Mouse (Mus musculus) urinary bladder, adult 2 months (tissue): ENCODE measurements around the gene Olfr814. TPM values are rescaled to one million over a fixed set of nuclear protein-coding genes. Genes with fewer than 3 reads are reported as not detected.
"Not testable (repeated sequence)": the region's sequence is repeated elsewhere in the genome, so short reads cannot be mapped to it uniquely, and the experiment has no call there.

ENCODE experiments used
- DNase-seq: peaks from one replicate; pipeline ENCODE4 v3.0.0; 2022; ENCODE audit warnings: low spot score
- polyA plus RNA-seq: library from polyadenylated mRNA; depleted of rRNA; stranded (reverse); fragments of >200 nt; gene quantifications from 2 replicates; pipeline ENCODE4 v1.2.3, GENCODE M21; 2012; rRNA removed

Olfr814 gene
- not detected in 2 replicates for polyA plus RNA-seq

DNA sequence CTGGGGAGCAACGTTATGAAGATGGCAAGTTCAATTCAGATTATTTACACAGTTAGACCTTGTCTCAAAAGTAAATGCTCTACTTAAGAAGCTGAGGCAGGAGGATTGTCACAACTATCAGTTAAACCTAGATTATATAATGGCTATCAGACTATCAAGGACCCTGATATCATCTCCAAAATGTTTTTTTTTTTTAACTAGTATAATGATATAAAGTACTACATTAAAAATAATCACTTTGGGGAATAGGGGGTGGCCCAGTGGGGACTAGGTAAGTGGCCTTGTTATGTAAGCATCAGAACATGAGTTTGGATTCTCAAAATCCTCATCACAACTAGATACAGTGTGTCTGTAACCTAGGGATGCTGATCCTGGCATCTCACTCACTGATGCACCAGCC, at the start of gene Olfr814:
Gene Olfr814, minus strand, starts transcription at position 101 of the 400 bp plus-strand sequence.
- DNase-seq = not testable (repeated sequence)

GRCm38 (mm10) chr10:129915497-129915896, 35.8 kb upstream of the Olfr814 start, which contains the start of gene Olfr816:
Gene Olfr816 (minus strand): TSS chr10:129915597.
- no peak for DNase-seq

- not testable (repeated sequence) for DNase-seq
Measured at GRCm38 (mm10) chr10:129905767-129906166, 26.1 kb upstream of the Olfr814 start, which contains the start of gene Olfr815. Gene Olfr815 (minus strand): TSS chr10:129905867.

DNA sequence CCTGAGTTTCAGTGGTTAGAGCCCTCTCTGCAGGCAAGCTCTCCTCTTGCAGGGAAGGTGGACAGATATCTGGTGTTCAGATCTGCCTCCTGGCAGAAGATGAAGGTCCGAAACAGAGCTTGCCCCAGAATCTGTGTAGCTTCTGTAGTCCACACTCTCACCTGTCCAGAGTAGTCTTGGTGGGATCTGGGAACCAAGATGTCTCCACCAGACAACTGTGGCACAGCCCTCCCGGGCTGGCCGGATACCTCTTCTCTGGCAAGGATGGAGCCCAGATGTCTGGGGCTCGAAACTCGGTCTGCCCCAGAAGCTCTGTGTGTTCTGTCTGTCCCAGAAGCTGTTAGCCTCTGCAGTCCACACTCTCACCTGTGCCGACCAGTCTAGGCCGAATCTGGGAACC, 6.3 kb upstream of the Olfr814 start:
- DNase-seq = no peak

GRCm38 (mm10) chr10:129885496-129885895, 5.8 kb upstream of the Olfr814 start:
- DNase-seq = not testable (repeated sequence)

- DNase-seq = no peak
Measured at GRCm38 (mm10) chr10:129855067-129855466, 24.6 kb downstream of the Olfr814 start, which contains the start of gene Olfr813. Gene Olfr813 (plus strand): TSS chr10:129855367.

GRCm38 (mm10) chr10:129847343-129847742, 32.3 kb downstream of the Olfr814 start:
- no peak for DNase-seq

DNA sequence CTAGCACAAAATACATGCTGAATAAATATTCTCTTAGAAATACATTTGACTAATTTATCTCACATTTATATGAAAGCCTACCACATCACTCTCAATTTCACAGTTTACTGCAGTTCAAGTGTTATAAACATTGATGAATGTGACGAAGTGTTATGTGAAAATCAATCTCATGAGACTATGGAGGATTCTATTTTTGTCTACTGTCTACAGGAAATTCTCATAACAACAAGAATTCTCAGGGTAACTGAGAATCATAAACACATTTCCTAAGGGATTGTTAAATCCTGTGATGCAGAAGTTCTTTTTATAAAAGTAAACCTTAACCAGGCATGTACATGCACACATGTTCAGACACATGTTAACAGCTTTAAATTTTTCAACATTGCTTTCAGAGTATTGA, 33.7 kb downstream of the Olfr814 start, which contains the start of gene Olfr812:
Gene Olfr812, minus strand, starts transcription at position 101 of the 400 bp plus-strand sequence.
- no peak for DNase-seq

Other genes with a start within 250 kb of the Olfr814 start
- gene Olfr799, start 242.4 kb downstream of the Olfr814 start, polyA plus RNA-seq = not detected in 2 replicates
- not detected in 2 replicates for gene Olfr800, start 222.2 kb downstream of the Olfr814 start, polyA plus RNA-seq
- not detected in 2 replicates for gene Olfr801, start 206.0 kb downstream of the Olfr814 start, polyA plus RNA-seq
- not detected in 2 replicates for gene Olfr802, start 191.7 kb downstream of the Olfr814 start, polyA plus RNA-seq
- not detected in 2 replicates for gene Olfr803, start 185.6 kb downstream of the Olfr814 start, polyA plus RNA-seq
- not detected in 2 replicates for gene Olfr804, start 176.6 kb downstream of the Olfr814 start, polyA plus RNA-seq
- gene Olfr805, start 150.5 kb downstream of the Olfr814 start, polyA plus RNA-seq = not detected in 2 replicates
- gene Olfr806, start 137.9 kb downstream of the Olfr814 start, polyA plus RNA-seq = not detected in 2 replicates
- not detected in 2 replicates for gene Olfr807, start 122.1 kb downstream of the Olfr814 start, polyA plus RNA-seq
- gene Olfr808, start 114.4 kb downstream of the Olfr814 start, polyA plus RNA-seq = not detected in 2 replicates
- gene Olfr809, start 105.2 kb downstream of the Olfr814 start, polyA plus RNA-seq = not detected in 2 replicates
- gene Olfr810, start 84.9 kb downstream of the Olfr814 start, polyA plus RNA-seq = not detected in 2 replicates
- gene Olfr811, start 75.5 kb downstream of the Olfr814 start, polyA plus RNA-seq = not detected in 2 replicates
- not detected in 2 replicates for gene Olfr812, start 33.8 kb downstream of the Olfr814 start, polyA plus RNA-seq
- gene Olfr813, start 24.5 kb downstream of the Olfr814 start, polyA plus RNA-seq = not detected in 2 replicates
- not detected in 2 replicates for gene Olfr815, start 26.0 kb upstream of the Olfr814 start, polyA plus RNA-seq
- gene Olfr816, start 35.7 kb upstream of the Olfr814 start, polyA plus RNA-seq = not detected in 2 replicates
- gene Olfr818, start 69.2 kb upstream of the Olfr814 start, polyA plus RNA-seq = not detected in 2 replicates
- gene Olfr819, start 87.4 kb upstream of the Olfr814 start, polyA plus RNA-seq = not detected in 2 replicates
- not detected in 2 replicates for gene Olfr247, start 96.3 kb upstream of the Olfr814 start, polyA plus RNA-seq
- gene Gm10310, start 105.2 kb upstream of the Olfr814 start, polyA plus RNA-seq = not detected in 2 replicates
- gene Olfr820, start 132.8 kb upstream of the Olfr814 start, polyA plus RNA-seq = not detected in 2 replicates
- gene Olfr821, start 150.5 kb upstream of the Olfr814 start, polyA plus RNA-seq = not detected in 2 replicates
- gene Olfr822, start 191.4 kb upstream of the Olfr814 start, polyA plus RNA-seq = not detected in 2 replicates
- gene Olfr823, start 235.5 kb upstream of the Olfr814 start, polyA plus RNA-seq = not detected in 2 replicates